Mouse (Mus musculus): ENCODE data around the gene Klhl33. TPM values are rescaled to one million over a fixed set of nuclear protein-coding genes. Genes with fewer than 3 reads are reported as not detected.
"Not testable (repeated sequence)": the region's sequence is repeated elsewhere in the genome, so short reads cannot be mapped to it uniquely, and the experiment has no call there.

The Klhl33 gene
- polyA plus RNA-seq, 1 experiment from 2014 or later, result 0.08 TPM

- H3K27ac ChIP-seq, result no peak within 1 kb of the TSS
- H3K9me3 ChIP-seq, result no peaks in the 10 kb centered on the region
- 6% methylated on average over 32 of the region's 32 CpGs for WGBS
- peaks cover 4% of the 10 kb centered on the region; the same call in 1 of the 2 replicates for H3K4me1 ChIP-seq
- no peaks in the 10 kb centered on the region for H3K27me3 ChIP-seq
- H3K36me3 ChIP-seq (replicated peaks), result no peaks in the 10 kb centered on the region
- peak within 1 kb of the TSS; percentile 66 for H3K4me2 ChIP-seq
- H3K4me3 ChIP-seq (replicated peaks), result peak within 1 kb of the TSS; percentile 49
- peak; percentile 83 for ATAC-seq (ENCODE audit: low FRiP score)
- H3K9ac ChIP-seq, result peak within 1 kb of the TSS; percentile 57
These were observed 27.2 kb downstream of the Klhl33 start, which contains the start of gene Tep1 for GRCm38 (mm10) chr14:50869889-50870804. Tep1 (minus strand) TSS chr14:50870560.

GRCm38 (mm10) chr14:50868656-50869055, 28.7 kb downstream of the Klhl33 start:
- no peak overlapping the region for H3K9ac ChIP-seq
- H3K36me3 ChIP-seq (replicated peaks), result no peaks in the 10 kb centered on the region
- no peaks in the 10 kb centered on the region for H3K9me3 ChIP-seq
- peaks cover 4% of the 10 kb centered on the region; the same call in 1 of the 2 replicates for H3K4me1 ChIP-seq
- ATAC-seq (ENCODE audit: low FRiP score), result no peak
- H3K27me3 ChIP-seq, result no peaks in the 10 kb centered on the region
- no peak overlapping the region for H3K27ac ChIP-seq
- WGBS, result 89% methylated on average over 5 of the region's 5 CpGs
- no peak overlapping the region for H3K4me2 ChIP-seq
- no peak overlapping the region for H3K4me3 ChIP-seq (replicated peaks)

DNA sequence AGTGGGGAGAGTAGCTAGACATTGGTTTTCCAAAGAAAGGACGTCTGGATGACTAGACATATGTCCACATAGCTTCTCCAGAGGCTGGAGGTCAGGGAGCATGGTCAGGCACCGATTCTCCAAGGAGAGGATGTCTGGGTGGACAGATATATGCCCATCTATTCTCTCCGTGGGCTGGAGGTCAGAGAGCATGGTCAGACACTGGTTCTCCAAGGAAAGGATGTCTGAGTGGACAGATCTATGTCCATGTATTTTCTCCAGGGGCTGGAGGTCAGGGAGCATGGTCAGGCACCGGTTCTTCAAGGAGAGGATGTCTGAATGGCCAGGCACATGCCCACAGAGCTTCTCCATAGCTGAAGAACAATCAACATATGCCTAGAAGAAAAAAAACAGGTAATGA, 29.1 kb downstream of the Klhl33 start:
- Histone ChIP-seq H3K4me2 (no peak overlapping the region), H3K9me3 (no peaks in the 10 kb centered on the region), H3K27me3 (no peaks in the 10 kb centered on the region), H3K9ac (no peak overlapping the region), H3K27ac (no peak overlapping the region), H3K4me1 (peaks cover 4% of the 10 kb centered on the region; the same call in 1 of the 2 replicates), H3K4me3 (replicated peaks) (no peak overlapping the region), H3K36me3 (replicated peaks) (no peaks in the 10 kb centered on the region)
- WGBS, result 82% methylated on average over 4 of the region's 4 CpGs
- ATAC-seq (ENCODE audit: low FRiP score), result no peak

DNA sequence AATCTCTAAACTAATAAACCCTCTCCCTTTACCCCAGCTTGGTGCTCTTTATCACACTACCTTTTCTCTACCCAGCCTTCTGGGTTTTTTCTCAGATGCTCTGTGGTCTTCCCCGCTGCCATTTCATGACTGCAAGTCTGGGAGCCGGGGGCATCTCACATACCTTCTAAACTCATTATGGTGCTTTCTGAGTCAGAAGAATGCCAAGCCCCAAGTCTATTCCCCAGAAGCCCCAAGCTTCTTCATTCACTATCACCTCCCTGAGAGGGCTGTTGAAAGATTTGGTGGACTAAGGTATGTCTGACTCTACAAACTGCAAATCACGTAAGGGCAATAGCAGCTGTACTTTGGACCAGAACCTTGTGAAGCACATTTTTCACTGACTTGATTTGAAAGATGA, 30.3 kb downstream of the Klhl33 start:
- Histone ChIP-seq H3K9ac (no peak overlapping the region), H3K4me1 (peaks cover 4% of the 10 kb centered on the region; the same call in 1 of the 2 replicates), H3K36me3 (replicated peaks) (no peaks in the 10 kb centered on the region), H3K4me3 (replicated peaks) (no peak overlapping the region), H3K4me2 (no peak overlapping the region), H3K27me3 (no peaks in the 10 kb centered on the region), H3K9me3 (no peaks in the 10 kb centered on the region), H3K27ac (no peak overlapping the region)
- no peak for ATAC-seq (ENCODE audit: low FRiP score)
- 98% methylated on average over 3 of the region's 3 CpGs for WGBS

- not testable (repeated sequence) for H3K9ac ChIP-seq; H3K4me1 ChIP-seq; ATAC-seq (ENCODE audit: low FRiP score)
These were observed 32.3 kb downstream of the Klhl33 start for GRCm38 (mm10) chr14:50865005-50865404.

GRCm38 (mm10) chr14:50862641-50863040, 34.7 kb downstream of the Klhl33 start:
- no peaks in the 10 kb centered on the region for H3K27me3 ChIP-seq
- H3K27ac ChIP-seq, result no peak overlapping the region
- no peak overlapping the region for H3K4me3 ChIP-seq (replicated peaks)
- H3K4me1 ChIP-seq, result no peaks in the 10 kb centered on the region
- no peak overlapping the region for H3K4me2 ChIP-seq
- no peaks in the 10 kb centered on the region for H3K36me3 ChIP-seq (replicated peaks)
- WGBS, result 94% methylated on average over 10 of the region's 10 CpGs
- ATAC-seq (ENCODE audit: low FRiP score), result no peak
- H3K9ac ChIP-seq, result no peak overlapping the region
- H3K9me3 ChIP-seq, result no peaks in the 10 kb centered on the region

More at GRCm38 (mm10) chr14:50865005-50865404, 32.3 kb downstream of the Klhl33 start:
- not testable (repeated sequence) for H3K9me3 ChIP-seq; H3K4me3 ChIP-seq (replicated peaks); H3K27ac ChIP-seq; H3K4me2 ChIP-seq; H3K27me3 ChIP-seq; H3K36me3 ChIP-seq (replicated peaks)

DNA sequence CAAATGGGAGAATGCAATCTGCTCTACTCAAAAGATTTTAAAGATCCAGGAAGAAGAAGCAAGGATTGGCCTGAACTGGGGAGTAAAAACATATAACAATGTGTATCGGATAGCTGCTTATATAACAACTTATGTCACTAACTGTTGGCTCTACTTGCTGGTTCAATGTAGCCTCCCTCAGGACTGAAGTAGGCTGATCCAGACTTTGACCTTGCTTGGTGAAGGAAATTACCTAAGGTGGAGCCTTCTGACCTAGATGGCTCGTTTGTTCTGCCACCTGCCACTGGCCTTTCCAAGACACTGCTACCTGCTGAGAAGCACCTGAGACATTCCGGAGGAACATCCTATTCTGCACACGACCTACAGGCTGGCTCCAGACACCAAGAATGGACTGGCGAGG, 41.5 kb downstream of the Klhl33 start:
- Histone ChIP-seq H3K27me3 (no peaks in the 10 kb centered on the region), H3K4me3 (replicated peaks) (no peak overlapping the region), H3K4me1 (no peaks in the 10 kb centered on the region), H3K9me3 (no peaks in the 10 kb centered on the region), H3K4me2 (no peak overlapping the region), H3K36me3 (replicated peaks) (no peaks in the 10 kb centered on the region), H3K27ac (no peak overlapping the region), H3K9ac (no peak overlapping the region)
- ATAC-seq (ENCODE audit: low FRiP score), result no peak
- WGBS, result 87% methylated on average over 5 of the region's 5 CpGs

Other genes with a start within 250 kb of the Klhl33 start
- not detected in 2 replicates for gene Olfr747, start 204.3 kb downstream of the Klhl33 start, polyA plus RNA-seq (2016; fragmentation: Nextera tagmentation; extraction: Ambion mirVana)
- gene Olfr748, start 190.1 kb downstream of the Klhl33 start, polyA plus RNA-seq (2016; fragmentation: Nextera tagmentation; extraction: Ambion mirVana), result 0.05 TPM in 1 of 2 replicates, not detected in the other
- not detected in 2 replicates for gene Olfr749, start 152.4 kb downstream of the Klhl33 start, polyA plus RNA-seq (2016; fragmentation: Nextera tagmentation; extraction: Ambion mirVana)
- gene Ttc5, start 112.0 kb downstream of the Klhl33 start, polyA plus RNA-seq (2016; fragmentation: Nextera tagmentation; extraction: Ambion mirVana), result 114 and 115 TPM in 2 replicates
- not detected in 2 replicates for gene Ccnb1ip1, start 89.8 kb downstream of the Klhl33 start, polyA plus RNA-seq (2016; fragmentation: Nextera tagmentation; extraction: Ambion mirVana)
- gene Parp2, start 89.7 kb downstream of the Klhl33 start, polyA plus RNA-seq (2016; fragmentation: Nextera tagmentation; extraction: Ambion mirVana), result 58.9 and 67.6 TPM in 2 replicates
- gene Tep1, start 26.9 kb downstream of the Klhl33 start, polyA plus RNA-seq (2016; fragmentation: Nextera tagmentation; extraction: Ambion mirVana), result 4.5 and 4.9 TPM in 2 replicates
- 141 TPM in 2 replicates for gene Osgep, start 27.4 kb upstream of the Klhl33 start, polyA plus RNA-seq (2016; fragmentation: Nextera tagmentation; extraction: Ambion mirVana)
- gene Apex1, start 27.5 kb upstream of the Klhl33 start, polyA plus RNA-seq (2016; fragmentation: Nextera tagmentation; extraction: Ambion mirVana), result 346 and 350 TPM in 2 replicates
- 67.3 and 73.1 TPM in 2 replicates for gene Pip4p1, start 33.3 kb upstream of the Klhl33 start, polyA plus RNA-seq (2016; fragmentation: Nextera tagmentation; extraction: Ambion mirVana)
- 43.8 and 44.3 TPM in 2 replicates for gene Pnp, start 33.6 kb upstream of the Klhl33 start, polyA plus RNA-seq (2016; fragmentation: Nextera tagmentation; extraction: Ambion mirVana)
- not detected in 2 replicates for gene Gm49342, start 47.0 kb upstream of the Klhl33 start, polyA plus RNA-seq (2016; fragmentation: Nextera tagmentation; extraction: Ambion mirVana)
- gene Pnp2, start 58.5 kb upstream of the Klhl33 start, polyA plus RNA-seq (2016; fragmentation: Nextera tagmentation; extraction: Ambion mirVana), result 0.42 and 0.60 TPM in 2 replicates
- gene Rnase10, start 110.2 kb upstream of the Klhl33 start, polyA plus RNA-seq (2016; fragmentation: Nextera tagmentation; extraction: Ambion mirVana), result not detected in 2 replicates
- gene Rnase9, start 144.4 kb upstream of the Klhl33 start, polyA plus RNA-seq (2016; fragmentation: Nextera tagmentation; extraction: Ambion mirVana), result not detected in 2 replicates
- gene Rnase11, start 152.7 kb upstream of the Klhl33 start, polyA plus RNA-seq (2016; fragmentation: Nextera tagmentation; extraction: Ambion mirVana), result not detected in 2 replicates
- gene Rnase12, start 160.2 kb upstream of the Klhl33 start, polyA plus RNA-seq (2016; fragmentation: Nextera tagmentation; extraction: Ambion mirVana), result not detected in 2 replicates
- gene Olfr750, start 176.9 kb upstream of the Klhl33 start, polyA plus RNA-seq (2016; fragmentation: Nextera tagmentation; extraction: Ambion mirVana), result not detected in 2 replicates
- 8.3 and 9.1 TPM in 2 replicates for gene Rnase4, start 193.6 kb upstream of the Klhl33 start, polyA plus RNA-seq (2016; fragmentation: Nextera tagmentation; extraction: Ambion mirVana)
- gene Ang, start 193.6 kb upstream of the Klhl33 start, polyA plus RNA-seq (2016; fragmentation: Nextera tagmentation; extraction: Ambion mirVana), result 1.6 and 1.7 TPM in 2 replicates
- not detected in 2 replicates for gene Eddm3b, start 216.9 kb upstream of the Klhl33 start, polyA plus RNA-seq (2016; fragmentation: Nextera tagmentation; extraction: Ambion mirVana)
- 0.18 and 0.19 TPM in 2 replicates for gene Rnase6, start 226.4 kb upstream of the Klhl33 start, polyA plus RNA-seq (2016; fragmentation: Nextera tagmentation; extraction: Ambion mirVana)
- not detected in 2 replicates for gene Rnase1, start 249.3 kb upstream of the Klhl33 start, polyA plus RNA-seq (2016; fragmentation: Nextera tagmentation; extraction: Ambion mirVana)